Mouse (Mus musculus): ENCODE measurements around the gene Ch25h. TPM values are rescaled to one million over a fixed set of nuclear protein-coding genes. Genes with fewer than 3 reads are reported as not detected.

Gene Ch25h
- polyA plus RNA-seq (2012; rRNA removed), result 6.3 and 6.7 TPM in 2 replicates

- DNase-seq (ENCODE audit: low spot score), result peak; percentile 25
These were observed at the start of gene Ch25h for GRCm38 (mm10) chr19:34474991-34475971. Gene Ch25h (minus strand): TSS chr19:34475164.

GRCm38 (mm10) chr19:34524646-34525045 lies 49.7 kb upstream of the Ch25h start:
- no peak for DNase-seq (ENCODE audit: low spot score)

- DNase-seq (ENCODE audit: low spot score), result no peak
These were observed 48.3 kb upstream of the Ch25h start for GRCm38 (mm10) chr19:34523106-34523725.

- DNase-seq (ENCODE audit: low spot score), result no peak
These were observed 47.0 kb upstream of the Ch25h start for GRCm38 (mm10) chr19:34521978-34522377.

GRCm38 (mm10) chr19:34521361-34521760 lies 46.4 kb upstream of the Ch25h start:
- DNase-seq (ENCODE audit: low spot score), result no peak

- no peak for DNase-seq (ENCODE audit: low spot score)
These were observed 45.1 kb upstream of the Ch25h start for GRCm38 (mm10) chr19:34520051-34520450.

- DNase-seq (ENCODE audit: low spot score), result no peak
These were observed 44.7 kb upstream of the Ch25h start for GRCm38 (mm10) chr19:34519646-34520045.

- no peak for DNase-seq (ENCODE audit: low spot score)
These were observed 43.8 kb upstream of the Ch25h start for GRCm38 (mm10) chr19:34518786-34519185.

- DNase-seq (ENCODE audit: low spot score), result no peak
These were observed 43.0 kb upstream of the Ch25h start for GRCm38 (mm10) chr19:34517812-34518594.

GRCm38 (mm10) chr19:34517197-34517596 lies 42.2 kb upstream of the Ch25h start:
- no peak for DNase-seq (ENCODE audit: low spot score)

GRCm38 (mm10) chr19:34516346-34516745 lies 41.4 kb upstream of the Ch25h start:
- no peak for DNase-seq (ENCODE audit: low spot score)

- no peak for DNase-seq (ENCODE audit: low spot score)
These were observed 40.7 kb upstream of the Ch25h start for GRCm38 (mm10) chr19:34515681-34516080.

GRCm38 (mm10) chr19:34511528-34511927 lies 36.6 kb upstream of the Ch25h start:
- DNase-seq (ENCODE audit: low spot score), result no peak

GRCm38 (mm10) chr19:34510717-34511116 lies 35.8 kb upstream of the Ch25h start:
- DNase-seq (ENCODE audit: low spot score), result no peak

- no peak for DNase-seq (ENCODE audit: low spot score)
These were observed 30.3 kb upstream of the Ch25h start for GRCm38 (mm10) chr19:34505161-34505721.

GRCm38 (mm10) chr19:34500763-34501162 lies 25.8 kb upstream of the Ch25h start:
- no peak for DNase-seq (ENCODE audit: low spot score)

GRCm38 (mm10) chr19:34496353-34496752 lies 21.4 kb upstream of the Ch25h start:
- DNase-seq (ENCODE audit: low spot score), result no peak

- no peak for DNase-seq (ENCODE audit: low spot score)
These were observed 18.9 kb upstream of the Ch25h start for GRCm38 (mm10) chr19:34493859-34494258.

- no peak for DNase-seq (ENCODE audit: low spot score)
These were observed 8.6 kb upstream of the Ch25h start for GRCm38 (mm10) chr19:34483547-34483946.

GRCm38 (mm10) chr19:34474228-34474990 lies 555 bp downstream of the Ch25h start:
- DNase-seq (ENCODE audit: low spot score), result no peak

GRCm38 (mm10) chr19:34471703-34472102 lies 3.3 kb downstream of the Ch25h start:
- no peak for DNase-seq (ENCODE audit: low spot score)
